Mouse (Mus musculus) hindbrain, embryonic 13.5 days (tissue): ENCODE results near the gene E2f3. TPM values are rescaled to one million over a fixed set of nuclear protein-coding genes. Genes with fewer than 3 reads are reported as not detected.

Experiments used
- ATAC-seq: fragments of 200-750 bp; cut with Nextera tagmentation; 2 replicates; pipeline ENCODE4 v1.8.0; 2017; ENCODE audit warnings: moderate TSS enrichment; ENCODE audit not compliant: low FRiP score
- H3K27ac ChIP-seq: fragments of 300-500 bp; sonication (generic); 2 replicates; pipeline ENCODE4 v1.5.1; 2015; ENCODE audit warnings: inconsistent platforms, mild to moderate bottlenecking, moderate library complexity
- H3K27me3 ChIP-seq: fragments of 300-500 bp; sonication (generic); 2 replicates; pipeline ENCODE4 v1.6.1; 2015; ENCODE audit warnings: mild to moderate bottlenecking, inconsistent platforms
- H3K36me3 ChIP-seq: fragments of 300-500 bp; sonication (generic); 2 replicates; pipeline ENCODE4 v1.6.1; 2015; ENCODE audit warnings: mild to moderate bottlenecking, inconsistent platforms
- H3K4me1 ChIP-seq: fragments of 300-500 bp; sonication (generic); replicated peaks from 2 replicates; pipeline ENCODE4 v1.6.1; 2015; ENCODE audit warnings: inconsistent platforms
- H3K4me2 ChIP-seq: fragments of 300-500 bp; sonication (generic); 2 replicates; pipeline ENCODE4 v1.6.1; 2015; ENCODE audit warnings: inconsistent platforms, mild to moderate bottlenecking, moderate library complexity
- H3K4me3 ChIP-seq: fragments of 300-500 bp; sonication (generic); 2 replicates; pipeline ENCODE4 v1.5.1; 2015; ENCODE audit warnings: mild to moderate bottlenecking, inconsistent platforms
- H3K9ac ChIP-seq: fragments of 300-500 bp; sonication (generic); 2 replicates; pipeline ENCODE4 v1.6.1; 2015; ENCODE audit warnings: mild to moderate bottlenecking, inconsistent platforms
- H3K9me3 ChIP-seq: fragments of 300-500 bp; sonication (generic); 2 replicates; pipeline ENCODE4 v1.6.1; 2016; ENCODE audit warnings: inconsistent platforms
- WGBS: fragments of 180-500 bp; shearing (Covaris S2); methylation state at CpG from one replicate; pipeline ENCODE4 v1.1.7; 2015; 5-methylcytosine and 5-hydroxymethylcytosine counted together
- polyA plus RNA-seq: library from polyadenylated mRNA; unstranded; fragments of >200 nt; fragmentation: Nextera tagmentation; extraction: Ambion mirVana; gene quantifications from 2 replicates; pipeline ENCODE4 v1.2.1, GENCODE M21; 2015

Gene E2f3
- 4.9 and 5.3 TPM in 2 replicates for polyA plus RNA-seq

DNA sequence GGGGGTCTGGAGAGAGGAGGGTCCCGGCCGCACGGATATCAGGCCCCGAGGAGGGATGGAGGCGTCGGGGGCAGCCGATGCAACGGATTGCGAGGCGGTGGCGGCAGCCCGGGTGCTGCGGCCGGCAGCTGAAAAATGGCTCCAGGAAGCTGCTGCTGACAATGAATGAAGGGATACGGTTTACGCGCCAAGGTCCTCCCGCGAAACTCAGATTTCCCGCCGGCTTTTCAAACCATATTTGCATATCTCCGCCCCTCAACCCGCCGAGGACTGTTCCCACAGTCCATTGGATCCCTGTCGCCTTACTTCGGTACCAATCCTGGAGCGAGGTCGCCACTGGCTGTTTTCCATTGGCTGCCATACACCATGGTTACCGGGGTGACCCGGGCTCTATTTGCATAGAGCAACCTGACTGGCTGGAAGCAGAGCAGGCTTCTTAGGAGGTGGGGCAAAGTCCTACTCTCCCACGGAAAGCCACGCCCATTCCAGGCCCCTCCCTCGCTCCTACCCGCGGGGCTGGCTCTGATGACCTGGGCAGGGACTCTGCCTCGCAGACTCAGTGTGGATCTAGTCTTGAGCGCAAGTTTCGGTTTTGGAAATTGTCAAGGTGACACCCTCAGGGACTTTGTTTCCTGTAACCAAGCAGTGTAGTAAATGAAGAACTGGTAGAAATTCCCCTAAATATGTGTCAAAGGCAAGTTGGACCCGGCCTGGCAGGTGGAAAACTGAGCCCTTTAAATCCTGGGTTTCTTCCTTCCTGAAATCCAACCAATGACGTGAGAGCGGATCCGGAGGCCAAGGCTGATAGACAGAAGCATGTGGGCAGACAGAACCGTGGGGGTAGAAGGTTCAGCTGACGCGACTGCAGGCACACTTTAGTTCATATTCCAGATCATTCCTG is at the start of gene E2f3:
Gene E2f3, minus strand, starts transcription at position 209 of the 901 bp plus-strand sequence.
- H3K27me3 ChIP-seq = no peaks in the 10 kb centered on the region
- peak; percentile 99 for ATAC-seq
- no peaks in the 10 kb centered on the region for H3K36me3 ChIP-seq
- H3K9me3 ChIP-seq = no peaks in the 10 kb centered on the region
- under 1% methylated on average over 45 of the region's 45 CpGs for WGBS
- H3K9ac ChIP-seq = peak within 1 kb of the TSS; percentile 96
- peak within 1 kb of the TSS; percentile 92 for H3K4me3 ChIP-seq
- H3K27ac ChIP-seq = peak within 1 kb of the TSS; percentile 93
- H3K4me2 ChIP-seq = peak within 1 kb of the TSS; percentile 99
- H3K4me1 ChIP-seq = peaks cover 34% of the 10 kb centered on the region

DNA sequence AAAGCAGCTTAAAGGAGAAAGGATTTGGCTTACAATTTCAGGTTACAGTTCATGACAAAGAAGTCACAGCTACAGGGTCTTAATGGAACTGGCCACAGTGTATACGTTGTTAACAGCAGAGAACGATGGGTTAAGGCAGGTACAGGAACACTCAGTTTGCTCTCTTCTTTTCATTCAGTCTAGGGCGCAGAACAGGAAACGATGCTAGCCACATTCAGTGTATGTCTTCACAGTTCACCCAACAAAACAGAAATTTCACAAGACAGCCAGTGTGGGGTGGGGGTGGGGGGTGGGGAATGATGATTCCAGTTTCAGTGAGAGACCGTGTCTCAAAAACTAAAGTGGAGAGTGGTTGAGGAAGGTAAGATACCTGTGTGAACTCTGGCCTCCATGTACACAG is 48.7 kb upstream of the E2f3 start:
- no peak overlapping the region for H3K4me3 ChIP-seq
- no peaks in the 10 kb centered on the region for H3K27me3 ChIP-seq
- no peaks in the 10 kb centered on the region for H3K9me3 ChIP-seq
- no peak for ATAC-seq
- H3K9ac ChIP-seq = no peak overlapping the region
- WGBS = 93% methylated on average over 5 of the region's 5 CpGs
- H3K4me1 ChIP-seq = no peaks in the 10 kb centered on the region
- H3K27ac ChIP-seq = no peak overlapping the region
- no peaks in the 10 kb centered on the region for H3K36me3 ChIP-seq
- no peak overlapping the region for H3K4me2 ChIP-seq

DNA sequence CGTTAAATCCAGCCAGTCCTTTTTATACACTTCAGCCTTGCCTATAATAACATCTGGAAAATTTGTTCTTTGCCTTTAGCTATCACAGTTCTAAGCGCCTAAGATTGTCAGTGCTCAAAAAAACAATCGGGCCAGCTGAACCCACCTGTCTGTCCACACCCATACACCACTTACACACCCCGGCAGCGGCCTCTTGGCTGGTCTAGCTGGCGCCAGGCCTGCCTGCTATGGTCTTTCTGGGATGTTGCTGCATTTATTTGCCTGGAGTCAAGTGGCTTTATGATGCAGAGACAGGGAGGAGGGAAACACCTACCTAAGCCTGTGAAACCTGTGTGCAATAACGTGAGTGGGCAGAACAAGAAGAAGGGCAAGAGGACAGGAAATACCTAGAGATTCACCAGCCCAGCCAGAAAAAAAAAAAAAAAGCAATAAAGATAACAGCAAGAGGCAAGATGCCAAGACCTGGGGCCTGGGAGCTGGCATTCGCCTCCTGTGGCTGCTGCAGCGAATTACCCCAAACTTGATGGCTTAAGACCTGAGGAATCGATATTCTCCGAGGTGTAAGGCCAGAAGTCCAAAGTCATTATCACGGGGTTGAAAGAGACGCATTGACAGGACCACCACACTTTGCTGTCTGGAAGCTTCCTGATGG is 45.9 kb upstream of the E2f3 start:
- WGBS = 88% methylated on average over 13 of the region's 13 CpGs
- H3K27ac ChIP-seq = no peak overlapping the region
- no peak for ATAC-seq
- no peak overlapping the region for H3K4me3 ChIP-seq
- H3K4me1 ChIP-seq = no peaks in the 10 kb centered on the region
- H3K9me3 ChIP-seq = no peaks in the 10 kb centered on the region
- H3K4me2 ChIP-seq = no peak overlapping the region
- no peak overlapping the region for H3K9ac ChIP-seq
- no peaks in the 10 kb centered on the region for H3K36me3 ChIP-seq
- H3K27me3 ChIP-seq = no peaks in the 10 kb centered on the region

DNA sequence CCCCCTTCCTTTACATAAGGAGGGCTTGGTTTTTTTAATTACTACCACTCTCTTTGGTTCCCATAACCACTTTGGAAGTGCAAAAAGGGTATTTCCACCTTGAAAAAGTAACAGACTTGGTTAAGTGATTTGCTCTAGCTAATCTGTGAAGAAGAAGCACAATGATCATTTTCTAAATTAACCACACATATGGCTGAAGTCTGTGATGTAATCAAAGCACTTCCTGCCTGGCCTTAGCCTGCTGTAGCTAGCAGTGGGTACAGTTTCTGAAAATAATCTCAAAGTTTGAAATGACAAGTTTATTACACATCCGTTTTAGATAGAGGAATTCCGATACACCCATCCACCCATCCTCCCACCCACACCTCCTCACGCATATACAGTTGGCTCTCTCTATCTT is 42.0 kb upstream of the E2f3 start:
- ATAC-seq = no peak
- Histone ChIP-seq H3K4me2 (no peak overlapping the region), H3K27ac (no peak overlapping the region), H3K4me1 (no peaks in the 10 kb centered on the region), H3K9ac (no peak overlapping the region), H3K4me3 (no peak overlapping the region), H3K36me3 (no peaks in the 10 kb centered on the region), H3K27me3 (no peaks in the 10 kb centered on the region), H3K9me3 (no peaks in the 10 kb centered on the region; the same call in 1 of the 2 replicates)
- 91% methylated on average over 3 of the region's 3 CpGs for WGBS

DNA sequence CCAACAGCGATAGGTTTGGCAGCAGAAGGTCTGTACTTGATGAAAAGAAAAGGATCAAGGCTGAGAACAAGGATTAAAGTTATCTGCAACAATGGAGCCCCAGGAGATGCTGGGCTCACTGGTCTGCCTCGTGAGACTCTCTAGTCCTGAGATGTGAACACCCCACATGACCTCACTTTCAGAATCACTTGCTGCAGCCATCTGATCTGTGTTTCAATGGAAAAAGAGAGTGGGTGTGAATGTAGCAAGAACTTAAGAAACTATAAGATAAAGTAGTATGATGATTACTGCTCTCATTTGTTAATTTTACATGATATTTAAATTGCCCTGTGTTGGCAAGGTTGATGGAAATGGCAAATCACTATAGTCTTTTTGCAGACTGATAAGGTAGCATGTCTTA is 36.6 kb upstream of the E2f3 start:
- Histone ChIP-seq H3K4me2 (no peak overlapping the region), H3K36me3 (no peaks in the 10 kb centered on the region), H3K4me3 (no peak overlapping the region), H3K27ac (no peak overlapping the region), H3K4me1 (no peaks in the 10 kb centered on the region), H3K27me3 (no peaks in the 10 kb centered on the region), H3K9ac (no peak overlapping the region), H3K9me3 (no peaks in the 10 kb centered on the region; the same call in 1 of the 2 replicates)
- no peak for ATAC-seq
- WGBS = 82% methylated on average over 2 of the region's 2 CpGs

DNA sequence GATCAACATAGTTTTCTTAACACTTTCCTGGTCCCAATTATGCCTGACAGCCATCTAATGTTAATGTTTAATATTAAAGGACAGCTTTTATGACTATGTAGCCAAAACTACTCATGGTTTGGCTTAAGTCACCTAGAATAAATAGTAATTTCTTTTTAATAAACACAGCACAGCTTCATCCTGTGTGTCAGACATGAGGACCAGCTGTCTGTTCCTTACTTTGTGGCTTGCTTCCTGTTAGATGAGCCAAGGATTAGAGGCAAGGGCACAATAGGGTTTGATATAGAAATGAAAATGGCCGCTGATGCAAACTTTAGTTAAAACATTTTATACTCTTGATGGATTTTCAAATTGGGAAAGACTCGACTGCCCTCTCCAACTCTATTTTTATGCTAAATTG is 32.7 kb upstream of the E2f3 start:
- Histone ChIP-seq H3K9ac (no peak overlapping the region), H3K4me1 (no peaks in the 10 kb centered on the region), H3K4me2 (no peak overlapping the region), H3K27me3 (no peaks in the 10 kb centered on the region), H3K4me3 (no peak overlapping the region), H3K36me3 (no peaks in the 10 kb centered on the region), H3K27ac (no peak overlapping the region), H3K9me3 (no peaks in the 10 kb centered on the region; the same call in 1 of the 2 replicates)
- 91% methylated on average over 2 of the region's 2 CpGs for WGBS
- no peak for ATAC-seq

DNA sequence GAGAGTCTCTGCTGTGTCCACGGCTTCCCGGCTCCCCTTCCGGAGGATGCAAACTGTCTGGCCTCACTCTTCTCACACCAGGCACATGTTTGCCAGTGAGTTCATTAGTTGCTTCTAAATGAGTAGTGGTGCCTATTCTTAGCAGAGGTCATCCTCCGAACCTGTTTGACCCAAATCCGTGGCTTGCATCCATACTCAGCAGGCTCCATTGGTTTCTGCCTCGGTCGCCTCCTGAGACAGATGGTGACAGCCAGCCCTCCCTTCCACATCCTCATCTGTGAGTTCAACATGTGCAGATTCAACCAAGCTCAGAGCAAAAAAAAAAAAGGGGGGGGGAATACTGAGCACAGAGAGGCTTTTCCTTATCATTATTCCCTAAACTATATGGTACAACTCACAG is 31.7 kb upstream of the E2f3 start:
- H3K4me2 ChIP-seq = no peak overlapping the region
- no peaks in the 10 kb centered on the region for H3K36me3 ChIP-seq
- 89% methylated on average over 7 of the region's 7 CpGs for WGBS
- no peak overlapping the region for H3K9ac ChIP-seq
- no peak overlapping the region for H3K27ac ChIP-seq
- no peaks in the 10 kb centered on the region for H3K27me3 ChIP-seq
- no peaks in the 10 kb centered on the region for H3K9me3 ChIP-seq
- H3K4me1 ChIP-seq = no peaks in the 10 kb centered on the region
- no peak for ATAC-seq
- H3K4me3 ChIP-seq = no peak overlapping the region

DNA sequence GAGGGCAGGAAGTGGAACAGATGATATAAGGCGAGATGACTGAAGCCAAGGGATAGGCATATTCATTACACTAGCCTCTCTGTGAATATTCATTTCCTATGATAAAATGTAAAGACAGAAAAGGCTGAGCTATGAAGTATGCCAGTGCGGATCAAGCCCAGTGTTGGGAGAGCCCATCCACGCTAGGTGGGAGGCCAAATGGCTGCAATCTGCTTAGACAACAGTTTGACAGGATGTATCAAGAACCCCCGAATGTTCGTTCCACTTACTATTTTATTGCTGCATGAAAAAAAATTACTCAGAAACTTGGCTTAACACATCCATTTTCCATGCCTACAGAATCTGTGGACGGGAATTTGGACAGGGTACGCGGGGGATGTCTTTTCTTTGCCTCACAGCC is 28.7 kb upstream of the E2f3 start:
- no peak overlapping the region for H3K4me3 ChIP-seq
- H3K9me3 ChIP-seq = no peaks in the 10 kb centered on the region
- no peak for ATAC-seq
- H3K9ac ChIP-seq = no peak overlapping the region
- WGBS = 94% methylated on average over 8 of the region's 8 CpGs
- H3K4me2 ChIP-seq = no peak overlapping the region
- no peaks in the 10 kb centered on the region for H3K4me1 ChIP-seq
- no peaks in the 10 kb centered on the region for H3K27me3 ChIP-seq
- H3K27ac ChIP-seq = no peak overlapping the region
- no peaks in the 10 kb centered on the region for H3K36me3 ChIP-seq

DNA sequence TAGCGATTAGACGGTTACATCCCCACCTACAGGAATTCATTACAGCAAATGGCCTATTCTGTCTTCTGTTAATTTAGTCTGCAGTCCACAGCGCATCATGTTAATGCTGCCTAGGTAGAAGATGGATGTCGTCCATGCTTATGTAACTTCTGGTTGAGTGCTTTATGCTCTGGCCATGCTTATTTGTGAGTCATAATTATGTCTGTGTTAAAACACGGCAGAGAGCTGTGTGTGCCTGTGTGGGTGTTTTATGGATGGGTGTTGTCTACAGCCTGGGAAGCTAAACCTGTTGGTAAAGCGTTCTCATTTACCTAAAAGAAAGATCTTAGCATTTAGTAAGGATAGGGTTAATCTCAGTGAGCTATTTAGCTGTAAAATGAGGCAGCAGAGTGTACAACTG is 26.4 kb upstream of the E2f3 start:
- no peaks in the 10 kb centered on the region for H3K9me3 ChIP-seq
- 70% methylated on average over 6 of the region's 6 CpGs for WGBS
- H3K27ac ChIP-seq = no peak overlapping the region
- H3K9ac ChIP-seq = no peak overlapping the region
- H3K27me3 ChIP-seq = no peaks in the 10 kb centered on the region
- no peak overlapping the region for H3K4me2 ChIP-seq
- no peak for ATAC-seq
- H3K36me3 ChIP-seq = no peaks in the 10 kb centered on the region
- H3K4me1 ChIP-seq = no peaks in the 10 kb centered on the region
- H3K4me3 ChIP-seq = no peak overlapping the region

DNA sequence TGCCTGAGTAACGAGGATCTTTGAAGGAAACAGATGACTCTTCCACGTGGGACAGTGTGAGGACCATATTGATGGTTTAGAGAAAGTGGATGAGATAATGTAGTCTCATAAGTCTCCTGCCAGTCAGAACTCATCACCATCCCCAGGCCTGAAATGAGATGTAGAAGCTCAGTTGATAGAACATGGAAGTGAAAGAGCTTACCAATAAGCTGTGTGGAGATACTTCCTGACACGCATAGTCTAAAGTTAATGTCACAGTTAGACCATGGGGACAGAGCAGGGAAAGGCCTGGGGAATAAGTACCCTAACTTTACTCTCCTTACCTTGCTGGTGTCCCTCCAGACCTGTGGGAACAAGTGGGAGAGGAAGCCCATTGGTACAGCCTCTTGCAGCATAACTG is 22.9 kb upstream of the E2f3 start:
- H3K4me1 ChIP-seq = no peaks in the 10 kb centered on the region
- H3K4me3 ChIP-seq = no peak overlapping the region
- no peaks in the 10 kb centered on the region for H3K27me3 ChIP-seq
- H3K27ac ChIP-seq = no peak overlapping the region
- no peaks in the 10 kb centered on the region for H3K36me3 ChIP-seq
- H3K9ac ChIP-seq = no peak overlapping the region
- H3K9me3 ChIP-seq = no peaks in the 10 kb centered on the region
- no peak for ATAC-seq
- WGBS = 84% methylated on average over 3 of the region's 3 CpGs
- H3K4me2 ChIP-seq = no peak overlapping the region

DNA sequence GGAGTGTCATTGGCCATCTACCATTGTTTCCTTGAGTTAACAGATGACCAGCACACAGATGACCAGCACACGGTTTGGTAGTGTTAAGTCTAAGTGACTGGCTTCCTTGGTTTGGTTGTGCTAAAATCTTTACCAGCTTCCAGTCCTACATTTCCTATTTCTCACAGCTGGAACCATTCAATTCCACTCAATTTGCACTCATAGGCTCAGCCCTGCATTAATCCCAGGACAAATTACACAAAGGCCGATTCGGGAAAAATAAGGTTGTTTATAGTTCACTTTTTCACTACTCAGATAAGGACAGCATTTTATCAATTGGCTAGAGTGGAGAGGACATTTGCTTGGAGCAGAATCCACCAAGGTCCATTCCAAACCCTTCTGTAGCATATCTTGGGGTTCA is 19.6 kb upstream of the E2f3 start:
- no peak overlapping the region for H3K4me3 ChIP-seq
- no peaks in the 10 kb centered on the region for H3K27me3 ChIP-seq
- H3K9me3 ChIP-seq = no peaks in the 10 kb centered on the region
- no peak overlapping the region for H3K9ac ChIP-seq
- WGBS = 95% methylated on average over 3 of the region's 3 CpGs
- H3K36me3 ChIP-seq = no peaks in the 10 kb centered on the region
- ATAC-seq = no peak
- no peak overlapping the region for H3K4me2 ChIP-seq
- no peak overlapping the region for H3K27ac ChIP-seq
- H3K4me1 ChIP-seq = no peaks in the 10 kb centered on the region

DNA sequence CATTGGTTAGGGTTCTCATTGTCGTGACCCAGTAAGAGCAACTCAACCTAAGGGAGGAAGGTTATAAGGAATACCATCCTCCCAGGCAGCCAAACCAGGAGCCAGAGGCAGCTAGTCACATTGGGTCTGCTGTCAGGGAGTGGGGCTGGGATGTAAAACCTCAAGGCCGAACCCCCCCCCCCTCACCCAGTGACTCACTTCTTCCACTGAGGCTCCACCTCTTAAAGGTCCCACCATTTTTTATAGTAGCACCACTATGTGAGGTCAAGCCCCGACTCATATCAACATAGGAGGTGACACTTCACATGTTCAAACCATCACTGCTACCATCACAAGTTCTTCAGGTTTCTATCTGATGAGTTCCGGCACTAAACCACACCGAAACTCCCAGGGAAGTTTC is 19.0 kb upstream of the E2f3 start:
- Histone ChIP-seq H3K9ac (no peak overlapping the region), H3K27ac (no peak overlapping the region), H3K4me1 (no peaks in the 10 kb centered on the region), H3K4me2 (no peak overlapping the region), H3K9me3 (no peaks in the 10 kb centered on the region), H3K27me3 (no peaks in the 10 kb centered on the region), H3K36me3 (no peaks in the 10 kb centered on the region), H3K4me3 (no peak overlapping the region)
- no peak for ATAC-seq
- 89% methylated on average over 5 of the region's 5 CpGs for WGBS

DNA sequence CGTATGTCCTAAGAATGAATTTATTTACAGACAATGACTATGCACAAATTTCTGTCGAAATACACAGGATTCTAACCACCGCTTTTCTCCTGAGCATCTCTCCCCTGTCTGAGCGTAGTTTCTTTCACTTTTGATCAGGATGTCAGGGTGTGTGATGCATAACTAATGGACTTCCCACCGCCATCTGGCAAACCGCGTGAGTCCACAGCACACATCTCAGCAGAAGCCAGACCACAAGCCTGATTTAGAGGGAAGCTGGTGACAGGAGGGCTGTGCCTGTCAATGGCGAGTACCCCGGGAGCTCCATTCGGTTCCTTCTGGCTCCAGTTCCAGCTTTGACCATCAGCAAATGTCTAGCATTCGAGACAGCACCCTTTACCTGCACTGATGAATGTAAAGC is 17.3 kb upstream of the E2f3 start:
- H3K4me2 ChIP-seq = no peak overlapping the region
- H3K27ac ChIP-seq = no peak overlapping the region
- H3K9me3 ChIP-seq = no peaks in the 10 kb centered on the region
- no peaks in the 10 kb centered on the region for H3K36me3 ChIP-seq
- no peaks in the 10 kb centered on the region for H3K4me1 ChIP-seq
- H3K4me3 ChIP-seq = no peak overlapping the region
- H3K9ac ChIP-seq = no peak overlapping the region
- H3K27me3 ChIP-seq = no peaks in the 10 kb centered on the region
- 56% methylated on average over 11 of the region's 11 CpGs for WGBS
- ATAC-seq = no peak
